25 mouse cellular contexts compared by ENCODE assay signal in genomic region chr8:113125586-113125985, GRCm38 (mm10).
DNase-seq lines count a peak whose midpoint lies in the region; ATAC-seq and TF ChIP-seq lines count a peak whose summit lies in the region.
"Had no signal": no experiment of that assay in that cellular context is flagged by ENCODE, and none has a peak within 500 bp of the region (broad histone marks: within the 10 kb centered on the region; RNA-seq: fewer than 3 reads in every experiment).

No protein-coding gene starts in this region.

- no peaks in the 10 kb centered on the region for H3K4me1 ChIP-seq in forebrain, embryonic 14.5 days (ENCODE audit: control insufficient read depth, insufficient read depth, low read length)
- H3K4me1 ChIP-seq in forebrain, embryonic 15.5 days: no peaks in the 10 kb centered on the region
- no peaks in the 10 kb centered on the region for H3K4me1 ChIP-seq in liver, adult 2 months (ENCODE audit: control insufficient read depth, insufficient read depth, low read length)
- no peaks in the 10 kb centered on the region for H3K4me1 ChIP-seq in liver, embryonic 12.5 days
- H3K4me1 ChIP-seq in midbrain, embryonic 16.5 days (ENCODE audit: control insufficient read depth, insufficient read depth, low read length): peaks cover 3% of the 10 kb centered on the region; the same call in 1 of the 2 replicates
- no peaks in the 10 kb centered on the region for H3K4me1 ChIP-seq in midbrain, embryonic 15.5 days
- H3K4me1 ChIP-seq in forebrain, embryonic 16.5 days (replicated peaks; ENCODE audit: control insufficient read depth, insufficient read depth, low read length): no peaks in the 10 kb centered on the region
- H3K4me1 ChIP-seq: embryonic facial prominence, embryonic 10.5 days; embryonic facial prominence, embryonic 12.5 days; forebrain, embryonic 13.5 days had no signal

- H3K9ac ChIP-seq in forebrain, embryonic 14.5 days (ENCODE audit: low read length): no peak overlapping the region
- H3K9ac ChIP-seq in forebrain, embryonic 15.5 days (replicated peaks): no peak overlapping the region
- no peak overlapping the region for H3K9ac ChIP-seq in liver, adult 2 months (ENCODE audit: low read depth, low read length)
- no peak overlapping the region for H3K9ac ChIP-seq in liver, embryonic 12.5 days
- H3K9ac ChIP-seq in midbrain, embryonic 16.5 days (ENCODE audit: low read depth, low read length): no peak overlapping the region
- H3K9ac ChIP-seq in midbrain, embryonic 15.5 days: no peak overlapping the region
- H3K9ac ChIP-seq in forebrain, embryonic 16.5 days (replicated peaks; ENCODE audit: low read depth, low read length): no peak overlapping the region
- H3K9ac ChIP-seq: embryonic facial prominence, embryonic 12.5 days; forebrain, embryonic 13.5 days had no signal

- no peaks in the 10 kb centered on the region for H3K27me3 ChIP-seq in forebrain, embryonic 14.5 days (replicated peaks; ENCODE audit: control insufficient read depth, insufficient read depth, low read length)
- no peaks in the 10 kb centered on the region for H3K27me3 ChIP-seq in forebrain, embryonic 15.5 days
- H3K27me3 ChIP-seq in liver, adult 2 months (ENCODE audit: control insufficient read depth, insufficient read depth, low read length): no peaks in the 10 kb centered on the region
- no peaks in the 10 kb centered on the region for H3K27me3 ChIP-seq in liver, embryonic 12.5 days (replicated peaks)
- no peaks in the 10 kb centered on the region for H3K27me3 ChIP-seq in midbrain, embryonic 16.5 days (ENCODE audit: control insufficient read depth, insufficient read depth, low read depth, low read length)
- H3K27me3 ChIP-seq in midbrain, embryonic 15.5 days (replicated peaks): no peaks in the 10 kb centered on the region
- no peaks in the 10 kb centered on the region for H3K27me3 ChIP-seq in forebrain, embryonic 16.5 days (replicated peaks; ENCODE audit: control insufficient read depth, insufficient read depth, low read length)
- H3K27me3 ChIP-seq: CH12.LX; embryonic facial prominence, embryonic 12.5 days; forebrain, embryonic 13.5 days; Patski had no signal

- H3K27ac ChIP-seq in forebrain, embryonic 14.5 days (ENCODE audit: low read depth, low read length): no peak overlapping the region
- H3K27ac ChIP-seq in forebrain, embryonic 15.5 days (replicated peaks): no peak overlapping the region
- no peak overlapping the region for H3K27ac ChIP-seq in liver, adult 2 months (replicated peaks; ENCODE audit: insufficient read depth, low read depth, low read length)
- no peak overlapping the region for H3K27ac ChIP-seq in liver, embryonic 12.5 days
- H3K27ac ChIP-seq in midbrain, embryonic 16.5 days (ENCODE audit: low read length): peak overlapping the region; percentile 73
- H3K27ac ChIP-seq in midbrain, embryonic 15.5 days: no peak overlapping the region
- no peak overlapping the region for H3K27ac ChIP-seq in forebrain, embryonic 16.5 days (ENCODE audit: low read length)
- H3K27ac ChIP-seq: embryonic facial prominence, embryonic 10.5 days; embryonic facial prominence, embryonic 12.5 days; forebrain, embryonic 13.5 days had no signal

- 80% methylated on average over 6 of the region's 6 CpGs for WGBS in forebrain, embryonic 14.5 days
- 76% methylated on average over 6 of the region's 6 CpGs for WGBS in forebrain, embryonic 15.5 days
- 18% methylated on average over 6 of the region's 6 CpGs for WGBS in liver, adult 2 months
- 46% methylated on average over 6 of the region's 6 CpGs for WGBS in liver, embryonic 12.5 days (ENCODE audit: insufficient replicate concordance)
- 57% methylated on average over 6 of the region's 6 CpGs for WGBS in midbrain, embryonic 16.5 days
- 63% methylated on average over 6 of the region's 6 CpGs for WGBS in midbrain, embryonic 15.5 days
- 72% methylated on average over 6 of the region's 6 CpGs for WGBS in forebrain, embryonic 16.5 days

- no peaks in the 10 kb centered on the region for H3K79me2 ChIP-seq in liver, adult 2 months (ENCODE audit: control insufficient read depth, insufficient read depth, low read length)

- no peak for ATAC-seq in forebrain, embryonic 14.5 days
- ATAC-seq in forebrain, embryonic 15.5 days (replicated peaks): no peak
- no peak for ATAC-seq in liver, embryonic 12.5 days
- no peak for ATAC-seq in midbrain, embryonic 16.5 days
- no peak for ATAC-seq in midbrain, embryonic 15.5 days (replicated peaks)
- no peak for ATAC-seq in forebrain, embryonic 16.5 days
- ATAC-seq: activated CD4-positive, CD25-positive, alpha-beta regulatory T cell, adult 4 months; CD4-positive, CD25-positive, alpha-beta regulatory T cell, adult 4 months; forebrain, embryonic 13.5 days; Patski had no signal

- DNase-seq in forebrain, embryonic 14.5 days (ENCODE audit: low spot score): peak; percentile 34
- DNase-seq in liver, adult 2 months (ENCODE audit: extremely low read depth, low read depth, low spot score): peak; percentile 44
- peak; percentile 73 for DNase-seq in brain, embryonic 14.5 days (ENCODE audit: low read depth)
- DNase-seq: adrenal gland, adult 8-10 months; adrenal gland, postnatal 14 days; adrenal gland, postnatal 36 days; B cell, adult 2 months; cerebellum, adult 11-12 months; cerebellum, adult 2 months; cerebellum, adult 9-10 months; cerebellum, postnatal 10 days; cerebellum, postnatal 25 days had no signal

- no peak for TF ChIP-seq POLR2A in liver, adult 2 months (IDR thresholded peaks at IDR 0.05; ENCODE audit: extremely low read depth, insufficient read depth, low read length)
- TF ChIP-seq POLR2A in brain, embryonic 14.5 days (IDR thresholded peaks at IDR 0.05; ENCODE audit: borderline replicate concordance, extremely low read depth, insufficient read depth, insufficient read length, poor library complexity, severe bottlenecking): no peak

- H3K4me3 ChIP-seq in forebrain, embryonic 14.5 days (ENCODE audit: low read depth, low read length): no peak overlapping the region
- no peak overlapping the region for H3K4me3 ChIP-seq in forebrain, embryonic 15.5 days
- no peak overlapping the region for H3K4me3 ChIP-seq in liver, adult 2 months (ENCODE audit: insufficient read depth, low read depth, low read length)
- no peak overlapping the region for H3K4me3 ChIP-seq in liver, embryonic 12.5 days
- H3K4me3 ChIP-seq in midbrain, embryonic 16.5 days (ENCODE audit: low read depth, low read length): no peak overlapping the region
- no peak overlapping the region for H3K4me3 ChIP-seq in midbrain, embryonic 15.5 days
- H3K4me3 ChIP-seq in forebrain, embryonic 16.5 days (replicated peaks; ENCODE audit: low read length): no peak overlapping the region
- H3K4me3 ChIP-seq: embryonic facial prominence, embryonic 10.5 days; embryonic facial prominence, embryonic 12.5 days; forebrain, embryonic 13.5 days had no signal

- H3K36me3 ChIP-seq in forebrain, embryonic 14.5 days (ENCODE audit: control insufficient read depth, insufficient read depth, low read length): no peaks in the 10 kb centered on the region
- H3K36me3 ChIP-seq in forebrain, embryonic 15.5 days: no peaks in the 10 kb centered on the region
- no peaks in the 10 kb centered on the region for H3K36me3 ChIP-seq in liver, adult 2 months (ENCODE audit: control insufficient read depth, insufficient read depth, low read length)
- H3K36me3 ChIP-seq in liver, embryonic 12.5 days: no peaks in the 10 kb centered on the region
- no peaks in the 10 kb centered on the region for H3K36me3 ChIP-seq in midbrain, embryonic 16.5 days (ENCODE audit: control insufficient read depth, insufficient read depth, low read length)
- H3K36me3 ChIP-seq in midbrain, embryonic 15.5 days (replicated peaks): no peaks in the 10 kb centered on the region
- no peaks in the 10 kb centered on the region for H3K36me3 ChIP-seq in forebrain, embryonic 16.5 days (ENCODE audit: control insufficient read depth, insufficient read depth)
- H3K36me3 ChIP-seq: embryonic facial prominence, embryonic 10.5 days; embryonic facial prominence, embryonic 12.5 days; G1E had no signal

- no peaks in the 10 kb centered on the region for H3K9me3 ChIP-seq in forebrain, embryonic 14.5 days (replicated peaks; ENCODE audit: control insufficient read depth, low read length)
- no peaks in the 10 kb centered on the region for H3K9me3 ChIP-seq in forebrain, embryonic 15.5 days
- no peaks in the 10 kb centered on the region for H3K9me3 ChIP-seq in liver, embryonic 12.5 days (replicated peaks)
- no peaks in the 10 kb centered on the region for H3K9me3 ChIP-seq in midbrain, embryonic 16.5 days (replicated peaks; ENCODE audit: control insufficient read depth, low read length, poor library complexity, severe bottlenecking)
- H3K9me3 ChIP-seq in midbrain, embryonic 15.5 days: no peaks in the 10 kb centered on the region
- no peaks in the 10 kb centered on the region for H3K9me3 ChIP-seq in forebrain, embryonic 16.5 days (ENCODE audit: control insufficient read depth, low read length)
- H3K9me3 ChIP-seq: embryonic facial prominence, embryonic 10.5 days; embryonic facial prominence, embryonic 12.5 days; forebrain, embryonic 13.5 days had no signal

- TF ChIP-seq CTCF in liver, adult 2 months (IDR thresholded peaks at IDR 0.05; ENCODE audit: low read depth, low read length): no peak
- TF ChIP-seq CTCF in brain, embryonic 14.5 days (IDR thresholded peaks at IDR 0.05; ENCODE audit: borderline replicate concordance, extremely low read depth, insufficient read depth, insufficient read length): no peak

- no peak overlapping the region for H3K4me2 ChIP-seq in forebrain, embryonic 14.5 days (ENCODE audit: low read length)
- H3K4me2 ChIP-seq in forebrain, embryonic 15.5 days (replicated peaks): no peak overlapping the region
- no peak overlapping the region for H3K4me2 ChIP-seq in liver, embryonic 12.5 days
- H3K4me2 ChIP-seq in midbrain, embryonic 16.5 days (ENCODE audit: low read length): no peak overlapping the region
- H3K4me2 ChIP-seq in midbrain, embryonic 15.5 days: no peak overlapping the region
- no peak overlapping the region for H3K4me2 ChIP-seq in forebrain, embryonic 16.5 days (ENCODE audit: low read length)
- H3K4me2 ChIP-seq: embryonic facial prominence, embryonic 12.5 days; forebrain, embryonic 13.5 days had no signal
